Mouse (Mus musculus) myocyte (in vitro differentiated cells): ENCODE measurements around the gene Lrrc38. TPM values are rescaled to one million over a fixed set of nuclear protein-coding genes. Genes with fewer than 3 reads are reported as not detected.

Source experiments
- H3K27me3 ChIP-seq: one replicate; pipeline ENCODE4 v1.6.1; 2011; ENCODE audit not compliant: control insufficient read depth, insufficient read depth, insufficient read length
- H3K36me3 ChIP-seq: one replicate; pipeline ENCODE4 v1.6.1; 2011; ENCODE audit not compliant: control insufficient read depth, insufficient read depth
- H3K4me2 ChIP-seq: one replicate; pipeline ENCODE4 v1.6.1; 2011; ENCODE audit warnings: low read depth, control low read depth
- H3K4me3 ChIP-seq: one replicate; pipeline ENCODE4 v1.5.1; 2011; ENCODE audit warnings: mild to moderate bottlenecking, control low read depth, moderate library complexity
- H3K79me2 ChIP-seq: one replicate; pipeline ENCODE4 v1.6.1; 2011; ENCODE audit not compliant: control insufficient read depth, insufficient read depth
- H3ac ChIP-seq: one replicate; pipeline ENCODE4 v1.6.1; 2011; ENCODE audit not compliant: control insufficient read depth, insufficient read length
- CEBPB ChIP-seq: IDR thresholded peaks from 2 replicates; pipeline ENCODE4 v1.6.1; 2011; ENCODE audit warnings: mild to moderate bottlenecking, moderate library complexity; ENCODE audit not compliant: poor library complexity, insufficient read depth, severe bottlenecking
- E2F4 ChIP-seq: IDR thresholded peaks from one replicate; pipeline ENCODE4 v1.6.1; 2011; ENCODE audit warnings: mild to moderate bottlenecking, control low read depth, moderate library complexity; ENCODE audit not compliant: insufficient read depth
- MAX ChIP-seq: IDR thresholded peaks from one replicate; pipeline ENCODE4 v1.6.1; 2011; ENCODE audit warnings: low read depth, mild to moderate bottlenecking, control low read depth
- MYOD1 ChIP-seq, 3 experiments: IDR thresholded peaks; one replicate each; pipeline ENCODE4 v1.6.1; 2011; ENCODE audit warnings: control low read depth in 2 of 3, low read depth in 2 of 3, mild to moderate bottlenecking in 2 of 3, moderate library complexity in 1 of 3; ENCODE audit not compliant: insufficient read length in 2 of 3, control insufficient read depth in 1 of 3
- MYOG ChIP-seq, 3 experiments: IDR thresholded peaks; one replicate each; pipeline ENCODE4 v1.6.1; 2011; ENCODE audit warnings: control low read depth in 2 of 3, low read depth in 2 of 3, mild to moderate bottlenecking in 2 of 3; ENCODE audit not compliant: insufficient read length in 2 of 3, control insufficient read depth in 1 of 3, insufficient read depth in 1 of 3
- POLR2A ChIP-seq: IDR thresholded peaks from one replicate; pipeline ENCODE4 v1.6.1; 2011; ENCODE audit warnings: low read depth, mild to moderate bottlenecking, control low read depth, moderate library complexity; ENCODE audit not compliant: insufficient read length
- POLR2AphosphoS2 ChIP-seq: IDR thresholded peaks from one replicate; pipeline ENCODE4 v1.6.1; 2011; ENCODE audit warnings: low read depth, control low read depth; ENCODE audit not compliant: insufficient read length
- REST ChIP-seq: IDR thresholded peaks from one replicate; pipeline ENCODE4 v1.6.1; 2011; ENCODE audit warnings: mild to moderate bottlenecking, control low read depth, moderate library complexity; ENCODE audit not compliant: insufficient read depth, insufficient read length
- SRF ChIP-seq: IDR thresholded peaks from one replicate; pipeline ENCODE4 v1.6.1; 2011; ENCODE audit warnings: low read depth; ENCODE audit not compliant: control insufficient read depth, insufficient read length
- TCF12 ChIP-seq: IDR thresholded peaks from one replicate; pipeline ENCODE4 v1.6.1; 2011; ENCODE audit warnings: mild to moderate bottlenecking, control low read depth; ENCODE audit not compliant: poor library complexity, insufficient read depth, severe bottlenecking
- TCF3 ChIP-seq: IDR thresholded peaks from one replicate; pipeline ENCODE4 v1.6.1; 2011; ENCODE audit warnings: low read depth, control low read depth; ENCODE audit not compliant: insufficient read length
- USF1 ChIP-seq: IDR thresholded peaks from one replicate; pipeline ENCODE4 v1.6.1; 2011; ENCODE audit warnings: low read depth, mild to moderate bottlenecking, control low read depth, moderate library complexity
- polyA plus RNA-seq: library from polyadenylated mRNA; unstranded; fragments of >200 nt; fragmentation: generic; extraction: Trizol; gene quantifications from one replicate; pipeline ENCODE4 v1.2.1, GENCODE M21; 2012; ENCODE audit warnings: missing spikeins

Lrrc38 gene
- polyA plus RNA-seq = not detected

GRCm38 (mm10) chr4:143349484-143349906 lies at the start of gene Lrrc38:
TSS of gene Lrrc38 (plus strand) at chr4:143349757.
- H3K27me3 ChIP-seq = peaks cover 16% of the 10 kb centered on the region
- no peak for TF ChIP-seq POLR2A
- no peak for TF ChIP-seq TCF3
- no peak for TF ChIP-seq MYOG (IDR thresholded peaks at IDR 0.05; ENCODE audit: control insufficient read depth in 1 of 3, insufficient read depth in 1 of 3, insufficient read length in 2 of 3, low read depth in 2 of 3)
- TF ChIP-seq SRF = no peak
- no peak for TF ChIP-seq USF1
- no peak for TF ChIP-seq E2F4
- TF ChIP-seq CEBPB = no peak
- no peak for TF ChIP-seq MAX
- TF ChIP-seq REST = no peak
- TF ChIP-seq MYOD1 (IDR thresholded peaks at IDR 0.05; ENCODE audit: control insufficient read depth in 1 of 3, insufficient read length in 2 of 3, low read depth in 2 of 3) = no peak
- no peak for TF ChIP-seq TCF12
- no peak for TF ChIP-seq POLR2AphosphoS2
- no peak within 1 kb of the TSS for H3ac ChIP-seq
- no peaks in the 10 kb centered on the region for H3K36me3 ChIP-seq
- no peaks in the 10 kb centered on the region for H3K79me2 ChIP-seq
- peak within 1 kb of the TSS; percentile 18 for H3K4me2 ChIP-seq
- no peak within 1 kb of the TSS for H3K4me3 ChIP-seq

GRCm38 (mm10) chr4:143300113-143300688 lies 49.4 kb upstream of the Lrrc38 start:
- Histone ChIP-seq H3K27me3 (no peaks in the 10 kb centered on the region), H3K4me2 (peak overlapping the region; percentile 97), H3K4me3 (peak overlapping the region; percentile 87), H3K79me2 (peaks cover 33% of the 10 kb centered on the region), H3K36me3 (no peaks in the 10 kb centered on the region), H3ac (no peak overlapping the region)
- TF ChIP-seq MAX (no peak), SRF (no peak), MYOG (IDR thresholded peaks at IDR 0.05; ENCODE audit: control insufficient read depth in 1 of 3, insufficient read depth in 1 of 3, insufficient read length in 2 of 3, low read depth in 2 of 3) (no peak), POLR2AphosphoS2 (no peak), TCF3 (no peak), MYOD1 (IDR thresholded peaks at IDR 0.05; ENCODE audit: control insufficient read depth in 1 of 3, insufficient read length in 2 of 3, low read depth in 2 of 3) (no peak), E2F4 (no peak), REST (no peak), CEBPB (no peak), POLR2A (no peak), USF1 (no peak), TCF12 (no peak)

- Histone ChIP-seq H3ac (no peak overlapping the region), H3K4me3 (no peak overlapping the region), H3K27me3 (no peaks in the 10 kb centered on the region), H3K36me3 (no peaks in the 10 kb centered on the region), H3K4me2 (no peak overlapping the region), H3K79me2 (peaks cover 28% of the 10 kb centered on the region)
- TF ChIP-seq POLR2AphosphoS2 (no peak), MYOG (IDR thresholded peaks at IDR 0.05; ENCODE audit: control insufficient read depth in 1 of 3, insufficient read depth in 1 of 3, insufficient read length in 2 of 3, low read depth in 2 of 3) (no peak), POLR2A (no peak), TCF12 (no peak), CEBPB (no peak), TCF3 (no peak), USF1 (no peak), E2F4 (no peak), REST (no peak), MAX (no peak), MYOD1 (IDR thresholded peaks at IDR 0.05; ENCODE audit: control insufficient read depth in 1 of 3, insufficient read length in 2 of 3, low read depth in 2 of 3) (no peak), SRF (no peak)
Measured at GRCm38 (mm10) chr4:143301042-143301441, 48.5 kb upstream of the Lrrc38 start.

GRCm38 (mm10) chr4:143301875-143302274 lies 47.7 kb upstream of the Lrrc38 start:
- no peak for TF ChIP-seq SRF
- TF ChIP-seq MYOD1 (IDR thresholded peaks at IDR 0.05; ENCODE audit: control insufficient read depth in 1 of 3, insufficient read length in 2 of 3, low read depth in 2 of 3) = no peak
- TF ChIP-seq TCF12 = no peak
- no peak for TF ChIP-seq MAX
- TF ChIP-seq E2F4 = no peak
- no peak for TF ChIP-seq POLR2AphosphoS2
- TF ChIP-seq USF1 = no peak
- TF ChIP-seq TCF3 = no peak
- TF ChIP-seq POLR2A = no peak
- TF ChIP-seq REST = no peak
- TF ChIP-seq CEBPB = no peak
- TF ChIP-seq MYOG (IDR thresholded peaks at IDR 0.05; ENCODE audit: control insufficient read depth in 1 of 3, insufficient read depth in 1 of 3, insufficient read length in 2 of 3, low read depth in 2 of 3) = no peak
- Histone ChIP-seq H3K4me2 (no peak overlapping the region), H3K4me3 (no peak overlapping the region), H3ac (no peak overlapping the region), H3K27me3 (no peaks in the 10 kb centered on the region), H3K79me2 (peaks cover 20% of the 10 kb centered on the region), H3K36me3 (no peaks in the 10 kb centered on the region)
